Comparison of ENCODE assay signal across 8 mouse cellular contexts in the genomic region with DNA sequence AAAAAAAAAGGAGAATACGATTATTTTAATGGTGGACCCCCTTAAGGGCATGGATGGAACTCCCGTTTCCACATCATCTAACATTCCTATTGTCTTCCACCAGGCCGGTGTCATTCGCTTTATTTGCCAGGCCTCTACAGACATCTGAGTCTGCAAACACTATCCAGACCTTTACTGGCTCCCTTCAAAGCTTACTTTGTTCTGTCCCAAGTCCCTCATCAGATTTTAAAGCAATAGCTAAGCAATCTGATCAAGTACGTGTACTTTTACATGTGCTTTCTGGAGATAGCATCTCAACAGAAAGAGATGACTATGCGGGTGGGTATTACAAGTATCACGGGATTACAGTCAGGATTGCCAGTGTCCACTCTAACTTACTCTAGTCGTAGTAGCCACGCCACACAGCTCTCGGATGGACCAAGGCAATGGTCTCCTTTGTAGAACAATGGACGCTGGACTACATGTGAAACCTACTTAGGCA. TPM values are rescaled to one million over a fixed set of nuclear protein-coding genes. Genes with fewer than 3 reads are reported as not detected.
DNase-seq lines count a peak whose midpoint lies in the region; ATAC-seq and TF ChIP-seq lines count a peak whose summit lies in the region.

No protein-coding gene starts in this region.

- under 1% methylated on average over 11 of the region's 11 CpGs for WGBS in forebrain, postnatal 0 days

- peaks cover 12% of the 10 kb centered on the region; the same call in 1 of the 2 replicates for H3K4me1 ChIP-seq in forebrain, postnatal 0 days (ENCODE audit: insufficient read depth)

- H3K4me3 ChIP-seq in layer of hippocampus, adult 2 months, result peak overlapping the region; percentile 92
- H3K4me3 ChIP-seq in forebrain, postnatal 0 days (ENCODE audit: low read depth, low read length), result peak overlapping the region; percentile 70

- TF ChIP-seq CTCF in layer of hippocampus, adult 2 months (conservative IDR thresholded peaks at IDR 0.05), result peak; percentile 53
- TF ChIP-seq CTCF in forebrain, postnatal 0 days (IDR thresholded peaks at IDR 0.05; ENCODE audit: low read depth), result peak; percentile 44

- no peak for DNase-seq in layer of hippocampus, adult 2 months (ENCODE audit: low spot score in 2 of 2)
- no peak for DNase-seq in layer of hippocampus, adult 8-10 months (ENCODE audit: low spot score in 2 of 2)
- DNase-seq in ZHBTc4 (ENCODE audit: low read depth, low spot score), result peak; percentile 28
- DNase-seq in forebrain, postnatal 0 days, result peak; percentile 75
- DNase-seq in mesoderm, embryonic 11.5 days (ENCODE audit: low read depth, low spot score), result peak; percentile 54
- DNase-seq in gastrocnemius, postnatal 36 days, result no peak
- DNase-seq in adrenal gland, adult 8-10 months, result no peak
- DNase-seq in urinary bladder, postnatal 25 days (ENCODE audit: low spot score), result no peak

- H3K9me3 ChIP-seq in forebrain, postnatal 0 days (ENCODE audit: low read length), result no peaks in the 10 kb centered on the region

- H3K9ac ChIP-seq in forebrain, postnatal 0 days, result peak overlapping the region; percentile 92

- H3K4me2 ChIP-seq in forebrain, postnatal 0 days (ENCODE audit: low read depth), result peak overlapping the region; percentile 81

- ATAC-seq in forebrain, postnatal 0 days, result no peak

- no peaks in the 10 kb centered on the region for H3K36me3 ChIP-seq in forebrain, postnatal 0 days (ENCODE audit: insufficient read depth)

- intact Hi-C loops in gastrocnemius, postnatal 36 days (cut with DNase I), result loop anchor here (10.0 kb wide), 1 partner anchor 93 kb away; no protein-coding TSS in a partner anchor

- no peaks in the 10 kb centered on the region for H3K27me3 ChIP-seq in forebrain, postnatal 0 days (ENCODE audit: insufficient read depth, low read length)

- peak overlapping the region; percentile 100 for H3K27ac ChIP-seq in layer of hippocampus, adult 2 months
- H3K27ac ChIP-seq in forebrain, postnatal 0 days (ENCODE audit: low read depth, low read length), result peak overlapping the region; percentile 100

RNA-seq across cellular contexts. Expression of gene Gsk3b, which starts 1.1 kb away (rescaled TPM):
- 100 to 1,000 TPM; 152 to 153 TPM for total RNA-seq in layer of hippocampus, adult 2 months (2021)
- 100 to 1,000 TPM; 142 to 170 (median 159) TPM for total RNA-seq in layer of hippocampus, adult 8-10 months (2022)
- 97.8 and 132 TPM in 2 replicates for total RNA-seq in forebrain, postnatal 0 days (2014; rRNA removed)
- polyA plus RNA-seq in forebrain, postnatal 0 days (2015; fragmentation: Nextera tagmentation; extraction: Ambion mirVana), result 86.1 and 141 TPM in 2 replicates
- total RNA-seq in gastrocnemius, postnatal 36 days (2021), result 10 to 100 TPM; 48.5 to 55.5 TPM
- 10 to 100 TPM; 67.6 to 79.6 (median 72.0) TPM for total RNA-seq in adrenal gland, adult 8-10 months (2022)

Comparison
In these comparisons a context has a peak if more than half of its experiments do, and no peak if none do; other contexts are left out.
1. DNase-seq: peak in ZHBTc4 (single experiment), forebrain, postnatal 0 days (single experiment) and mesoderm, embryonic 11.5 days (single experiment); none in layer of hippocampus, adult 2 months (0 of 2), layer of hippocampus, adult 8-10 months (0 of 2), gastrocnemius, postnatal 36 days (0 of 2), adrenal gland, adult 8-10 months (single experiment) and urinary bladder, postnatal 25 days (single experiment).